Mouse (Mus musculus): ENCODE results near the gene Stra6.

- TF ChIP-seq CTCF (IDR thresholded peaks at IDR 0.05; ENCODE audit: control insufficient read depth, insufficient read depth, low read length) (no peak), POLR2A (IDR thresholded peaks at IDR 0.05; ENCODE audit: borderline replicate concordance, control insufficient read depth, low read depth, low read length) (no peak)
Measured at GRCm38 (mm10) chr9:58036961-58037360, 26.6 kb upstream of the Stra6 start.

Data from bone marrow, adult 2 months (tissue).